Mouse (Mus musculus) myocyte (in vitro differentiated cells): Measurements from ENCODE around the gene Fars2.

Experiments
- MAX ChIP-seq: IDR thresholded peaks from one replicate; pipeline ENCODE4 v1.6.1; 2011; ENCODE audit warnings: low read depth, mild to moderate bottlenecking, control low read depth
- MYOG ChIP-seq, 3 experiments: IDR thresholded peaks; one replicate each; pipeline ENCODE4 v1.6.1; 2011; ENCODE audit warnings: control low read depth in 2 of 3, low read depth in 2 of 3, mild to moderate bottlenecking in 2 of 3; ENCODE audit not compliant: insufficient read length in 2 of 3, control insufficient read depth in 1 of 3, insufficient read depth in 1 of 3
- POLR2A ChIP-seq: IDR thresholded peaks from one replicate; pipeline ENCODE4 v1.6.1; 2011; ENCODE audit warnings: low read depth, mild to moderate bottlenecking, control low read depth, moderate library complexity; ENCODE audit not compliant: insufficient read length
- POLR2AphosphoS2 ChIP-seq: IDR thresholded peaks from one replicate; pipeline ENCODE4 v1.6.1; 2011; ENCODE audit warnings: low read depth, control low read depth; ENCODE audit not compliant: insufficient read length
- SRF ChIP-seq: IDR thresholded peaks from one replicate; pipeline ENCODE4 v1.6.1; 2011; ENCODE audit warnings: low read depth; ENCODE audit not compliant: control insufficient read depth, insufficient read length
- TCF12 ChIP-seq: IDR thresholded peaks from one replicate; pipeline ENCODE4 v1.6.1; 2011; ENCODE audit warnings: mild to moderate bottlenecking, control low read depth; ENCODE audit not compliant: poor library complexity, insufficient read depth, severe bottlenecking

DNA sequence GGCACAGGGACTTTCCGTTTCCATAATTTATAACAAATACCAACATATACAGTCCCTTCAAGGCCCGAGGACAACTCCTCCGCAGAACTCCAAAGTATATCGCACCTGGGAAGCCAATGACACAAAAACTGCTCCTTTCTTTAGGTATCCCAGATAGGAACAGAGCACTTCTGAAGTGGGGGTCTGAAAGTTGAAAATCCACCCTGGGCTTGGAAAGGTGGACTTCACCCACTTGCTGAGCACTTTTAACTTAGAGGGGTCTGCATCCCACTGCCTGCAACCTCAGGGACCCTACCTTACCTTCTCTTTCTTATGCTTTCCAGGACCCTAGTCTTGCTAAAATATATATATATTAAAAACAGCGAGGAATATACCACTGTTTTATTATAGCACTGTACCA, 611.3 kb downstream of the Fars2 start:
- TF ChIP-seq TCF12 (no peak), MYOG (IDR thresholded peaks at IDR 0.05; ENCODE audit: control insufficient read depth in 1 of 3, insufficient read depth in 1 of 3, insufficient read length in 2 of 3, low read depth in 2 of 3) (no peak), SRF (no peak), MAX (no peak), POLR2A (no peak), POLR2AphosphoS2 (no peak)
